Mouse (Mus musculus): Measurements from ENCODE around the gene Gm10715. TPM values are rescaled to one million over a fixed set of nuclear protein-coding genes. Genes with fewer than 3 reads are reported as not detected.
"Not testable (repeated sequence)": the region's sequence is repeated elsewhere in the genome, so short reads cannot be mapped to it uniquely, and the experiment has no call there.

The Gm10715 gene
- polyA plus RNA-seq, 1 experiment from 2014 or later, result not detected

DNA sequence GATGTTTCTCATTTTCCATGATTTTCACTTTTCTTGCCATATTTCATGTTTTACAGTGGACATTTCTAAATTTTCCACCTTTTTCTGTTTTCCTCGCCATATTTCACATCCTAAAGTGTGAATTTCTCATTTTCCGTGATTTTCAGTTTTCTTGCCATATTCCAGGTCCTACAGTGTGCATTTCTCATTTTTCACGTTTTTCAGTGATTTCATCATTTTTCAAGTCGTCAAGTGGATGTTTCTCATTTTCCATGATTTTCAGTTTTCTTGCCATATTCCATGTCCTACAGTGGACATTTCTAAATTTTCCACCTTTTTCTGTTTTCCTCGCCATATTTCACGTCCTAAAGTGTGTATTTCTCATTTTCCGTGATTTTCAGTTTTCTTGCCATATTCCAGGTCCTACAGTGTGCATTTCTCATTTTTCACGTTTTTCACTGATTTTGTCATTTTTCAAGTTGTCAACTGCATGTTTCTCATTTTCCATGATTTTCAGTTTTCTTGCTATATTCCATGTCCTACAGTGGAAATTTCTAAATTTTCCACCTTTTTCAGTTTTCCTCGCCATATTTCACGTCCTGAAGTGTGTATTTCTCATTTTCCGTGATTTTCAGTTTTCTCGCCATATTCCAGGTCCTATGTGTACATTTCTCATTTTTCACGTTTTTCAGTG, 13.2 kb upstream of the Gm10715 start, which contains the start of gene Gm10718:
Gene Gm10718, plus strand, starts transcription at position 236 of the 673 bp plus-strand sequence.
- not testable (repeated sequence) for H3K9ac ChIP-seq (ENCODE audit: low read length); H3K27ac ChIP-seq (replicated peaks); H3K4me3 ChIP-seq (ENCODE audit: low read depth, low read length); H3K4me2 ChIP-seq (replicated peaks; ENCODE audit: low read depth); H3K4me1 ChIP-seq (replicated peaks; ENCODE audit: control insufficient read depth, insufficient read depth); DNase-seq (ENCODE audit: low spot score); H3K36me3 ChIP-seq (ENCODE audit: control insufficient read depth, insufficient read depth, low read length); H3K9me3 ChIP-seq (ENCODE audit: control insufficient read depth, low read length); ATAC-seq (ENCODE audit: low FRiP score, low TSS enrichment); H3K27me3 ChIP-seq (ENCODE audit: control insufficient read depth, insufficient read depth, low read length)
- WGBS, result 74% methylated on average over 9 of the region's 13 CpGs

DNA sequence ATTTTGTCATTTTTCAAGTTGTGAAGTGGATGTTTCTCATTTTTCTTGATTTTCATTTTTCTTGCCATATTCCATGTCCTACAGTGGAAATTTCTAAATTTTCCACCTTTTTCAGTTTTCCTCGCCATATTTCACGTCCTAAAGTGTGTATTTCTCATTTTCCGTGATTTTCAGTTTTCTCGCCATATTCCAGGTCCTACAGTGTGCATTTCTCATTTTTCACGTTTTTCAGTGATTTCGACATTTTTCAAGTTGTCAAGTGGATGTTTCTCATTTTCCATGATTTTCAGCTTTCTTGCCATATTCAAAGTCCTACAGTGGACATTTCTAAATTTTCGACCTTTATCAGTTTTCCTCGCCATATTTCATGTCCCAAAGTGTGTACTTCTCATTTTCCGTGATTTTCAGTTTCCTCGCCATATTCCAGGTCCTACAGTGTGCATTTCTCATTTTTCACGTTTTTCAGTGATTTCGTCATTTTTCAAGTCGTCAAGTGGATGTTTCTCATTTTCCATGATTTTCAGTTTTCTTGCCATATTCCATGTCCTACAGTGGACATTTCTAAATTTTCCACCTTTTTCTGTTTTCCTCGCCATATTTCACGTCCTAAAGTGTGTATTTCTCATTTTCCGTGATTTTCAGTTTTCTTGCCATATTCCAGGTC, 12.6 kb upstream of the Gm10715 start:
- DNase-seq (ENCODE audit: low spot score); H3K4me2 ChIP-seq (replicated peaks; ENCODE audit: low read depth); H3K9ac ChIP-seq (ENCODE audit: low read length); H3K27ac ChIP-seq (replicated peaks); ATAC-seq (ENCODE audit: low FRiP score, low TSS enrichment); H3K27me3 ChIP-seq (ENCODE audit: control insufficient read depth, insufficient read depth, low read length); H3K4me3 ChIP-seq (ENCODE audit: low read depth, low read length); H3K36me3 ChIP-seq (ENCODE audit: control insufficient read depth, insufficient read depth, low read length); H3K9me3 ChIP-seq (ENCODE audit: control insufficient read depth, low read length); H3K4me1 ChIP-seq (replicated peaks; ENCODE audit: control insufficient read depth, insufficient read depth): not testable (repeated sequence)
- WGBS, result 68% methylated on average over 14 of the region's 16 CpGs

DNA sequence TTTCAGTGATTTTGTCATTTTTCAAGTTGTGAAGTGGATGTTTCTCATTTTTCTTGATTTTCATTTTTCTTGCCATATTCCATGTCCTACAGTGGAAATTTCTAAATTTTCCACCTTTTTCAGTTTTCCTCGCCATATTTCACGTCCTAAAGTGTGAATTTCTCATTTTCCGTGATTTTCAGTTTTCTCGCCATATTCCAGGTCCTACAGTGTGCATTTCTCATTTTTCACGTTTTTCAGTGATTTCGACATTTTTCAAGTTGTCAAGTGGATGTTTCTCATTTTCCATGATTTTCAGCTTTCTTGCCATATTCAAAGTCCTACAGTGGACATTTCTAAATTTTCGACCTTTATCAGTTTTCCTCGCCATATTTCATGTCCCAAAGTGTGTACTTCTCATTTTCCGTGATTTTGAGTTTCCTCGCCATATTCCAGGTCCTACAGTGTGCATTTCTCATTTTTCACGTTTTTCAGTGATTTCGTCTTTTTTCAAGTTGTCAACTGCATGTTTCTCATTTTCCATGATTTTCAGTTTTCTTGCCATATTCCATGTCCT, 11.7 kb upstream of the Gm10715 start, which contains the start of gene Gm10717:
Gene Gm10717, plus strand, starts transcription at position 506 of the 556 bp plus-strand sequence.
- H3K9ac ChIP-seq (ENCODE audit: low read length); H3K9me3 ChIP-seq (ENCODE audit: control insufficient read depth, low read length); H3K27me3 ChIP-seq (ENCODE audit: control insufficient read depth, insufficient read depth, low read length); H3K4me2 ChIP-seq (replicated peaks; ENCODE audit: low read depth); H3K36me3 ChIP-seq (ENCODE audit: control insufficient read depth, insufficient read depth, low read length); H3K27ac ChIP-seq (replicated peaks); ATAC-seq (ENCODE audit: low FRiP score, low TSS enrichment); H3K4me1 ChIP-seq (replicated peaks; ENCODE audit: control insufficient read depth, insufficient read depth); DNase-seq (ENCODE audit: low spot score); H3K4me3 ChIP-seq (ENCODE audit: low read depth, low read length): not testable (repeated sequence)
- whole genome bisulfite sequencing, result 75% methylated on average over 12 of the region's 12 CpGs

- 57% methylated on average over 4 of the region's 6 CpGs for WGBS
- H3K9me3 ChIP-seq (ENCODE audit: control insufficient read depth, low read length); H3K27ac ChIP-seq (replicated peaks); H3K27me3 ChIP-seq (ENCODE audit: control insufficient read depth, insufficient read depth, low read length); H3K4me2 ChIP-seq (replicated peaks; ENCODE audit: low read depth); H3K4me3 ChIP-seq (ENCODE audit: low read depth, low read length); H3K36me3 ChIP-seq (ENCODE audit: control insufficient read depth, insufficient read depth, low read length); H3K9ac ChIP-seq (ENCODE audit: low read length); DNase-seq (ENCODE audit: low spot score); ATAC-seq (ENCODE audit: low FRiP score, low TSS enrichment); H3K4me1 ChIP-seq (replicated peaks; ENCODE audit: control insufficient read depth, insufficient read depth): not testable (repeated sequence)
These were observed 11.0 kb upstream of the Gm10715 start for GRCm38 (mm10) chr9:3025653-3026052.

DNA sequence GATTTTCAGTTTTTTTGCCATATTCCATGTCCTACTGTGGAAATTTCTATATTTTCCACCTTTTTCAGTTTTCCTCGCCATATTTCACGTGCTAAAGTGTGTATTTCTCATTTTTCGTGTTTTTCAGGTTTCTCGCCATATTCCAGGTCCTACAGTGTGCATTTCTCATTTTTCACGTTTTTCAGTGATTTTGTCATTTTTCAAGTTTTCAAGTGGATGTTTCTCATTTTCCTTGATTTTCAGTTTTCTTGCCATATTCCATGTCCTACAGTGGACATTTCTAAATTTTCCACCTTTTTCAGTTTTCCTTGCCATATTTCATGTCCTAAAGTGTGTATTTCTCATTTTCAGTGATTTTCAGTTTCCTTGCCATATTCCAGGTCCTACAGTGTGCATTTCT, 10.5 kb upstream of the Gm10715 start:
- H3K27me3 ChIP-seq (ENCODE audit: control insufficient read depth, insufficient read depth, low read length); H3K36me3 ChIP-seq (ENCODE audit: control insufficient read depth, insufficient read depth, low read length); H3K9me3 ChIP-seq (ENCODE audit: control insufficient read depth, low read length); H3K4me1 ChIP-seq (replicated peaks; ENCODE audit: control insufficient read depth, insufficient read depth); H3K4me2 ChIP-seq (replicated peaks; ENCODE audit: low read depth); H3K4me3 ChIP-seq (ENCODE audit: low read depth, low read length); ATAC-seq (ENCODE audit: low FRiP score, low TSS enrichment); H3K9ac ChIP-seq (ENCODE audit: low read length); DNase-seq (ENCODE audit: low spot score); H3K27ac ChIP-seq (replicated peaks): not testable (repeated sequence)
- 78% methylated on average over 5 of the region's 5 CpGs for WGBS

- not testable (repeated sequence) for H3K9me3 ChIP-seq (ENCODE audit: control insufficient read depth, low read length); DNase-seq (ENCODE audit: low spot score); H3K4me3 ChIP-seq (ENCODE audit: low read depth, low read length); ATAC-seq (ENCODE audit: low FRiP score, low TSS enrichment); H3K36me3 ChIP-seq (ENCODE audit: control insufficient read depth, insufficient read depth, low read length); H3K27ac ChIP-seq (replicated peaks); H3K27me3 ChIP-seq (ENCODE audit: control insufficient read depth, insufficient read depth, low read length); H3K4me2 ChIP-seq (replicated peaks; ENCODE audit: low read depth); H3K4me1 ChIP-seq (replicated peaks; ENCODE audit: control insufficient read depth, insufficient read depth); H3K9ac ChIP-seq (ENCODE audit: low read length)
- 68% methylated on average over 9 of the region's 9 CpGs for WGBS
These were observed 9.9 kb upstream of the Gm10715 start for GRCm38 (mm10) chr9:3026741-3027140.

GRCm38 (mm10) chr9:3027200-3027599, 9.5 kb upstream of the Gm10715 start:
- H3K4me1 ChIP-seq (replicated peaks; ENCODE audit: control insufficient read depth, insufficient read depth), result not testable (repeated sequence)
- 74% methylated on average over 9 of the region's 9 CpGs for WGBS

GRCm38 (mm10) chr9:3029276-3030000, 7.2 kb upstream of the Gm10715 start:
- H3K4me3 ChIP-seq (ENCODE audit: low read depth, low read length); H3K27me3 ChIP-seq (ENCODE audit: control insufficient read depth, insufficient read depth, low read length); H3K4me1 ChIP-seq (replicated peaks; ENCODE audit: control insufficient read depth, insufficient read depth); H3K9ac ChIP-seq (ENCODE audit: low read length); DNase-seq (ENCODE audit: low spot score); ATAC-seq (ENCODE audit: low FRiP score, low TSS enrichment); H3K27ac ChIP-seq (replicated peaks); H3K9me3 ChIP-seq (ENCODE audit: control insufficient read depth, low read length); H3K4me2 ChIP-seq (replicated peaks; ENCODE audit: low read depth); H3K36me3 ChIP-seq (ENCODE audit: control insufficient read depth, insufficient read depth, low read length): not testable (repeated sequence)
- WGBS, result 68% methylated on average over 12 of the region's 16 CpGs

More at GRCm38 (mm10) chr9:3027200-3027599, 9.5 kb upstream of the Gm10715 start:
- ATAC-seq (ENCODE audit: low FRiP score, low TSS enrichment); H3K27me3 ChIP-seq (ENCODE audit: control insufficient read depth, insufficient read depth, low read length); H3K9ac ChIP-seq (ENCODE audit: low read length); H3K27ac ChIP-seq (replicated peaks); H3K4me2 ChIP-seq (replicated peaks; ENCODE audit: low read depth); H3K9me3 ChIP-seq (ENCODE audit: control insufficient read depth, low read length); H3K36me3 ChIP-seq (ENCODE audit: control insufficient read depth, insufficient read depth, low read length); H3K4me3 ChIP-seq (ENCODE audit: low read depth, low read length): not testable (repeated sequence)
- peak; percentile 21 for DNase-seq (ENCODE audit: low spot score)

Data from stomach, postnatal 0 days (tissue).